Mouse (Mus musculus): ENCODE results near the gene Cdkn1b.

Cdkn1b gene

DNA sequence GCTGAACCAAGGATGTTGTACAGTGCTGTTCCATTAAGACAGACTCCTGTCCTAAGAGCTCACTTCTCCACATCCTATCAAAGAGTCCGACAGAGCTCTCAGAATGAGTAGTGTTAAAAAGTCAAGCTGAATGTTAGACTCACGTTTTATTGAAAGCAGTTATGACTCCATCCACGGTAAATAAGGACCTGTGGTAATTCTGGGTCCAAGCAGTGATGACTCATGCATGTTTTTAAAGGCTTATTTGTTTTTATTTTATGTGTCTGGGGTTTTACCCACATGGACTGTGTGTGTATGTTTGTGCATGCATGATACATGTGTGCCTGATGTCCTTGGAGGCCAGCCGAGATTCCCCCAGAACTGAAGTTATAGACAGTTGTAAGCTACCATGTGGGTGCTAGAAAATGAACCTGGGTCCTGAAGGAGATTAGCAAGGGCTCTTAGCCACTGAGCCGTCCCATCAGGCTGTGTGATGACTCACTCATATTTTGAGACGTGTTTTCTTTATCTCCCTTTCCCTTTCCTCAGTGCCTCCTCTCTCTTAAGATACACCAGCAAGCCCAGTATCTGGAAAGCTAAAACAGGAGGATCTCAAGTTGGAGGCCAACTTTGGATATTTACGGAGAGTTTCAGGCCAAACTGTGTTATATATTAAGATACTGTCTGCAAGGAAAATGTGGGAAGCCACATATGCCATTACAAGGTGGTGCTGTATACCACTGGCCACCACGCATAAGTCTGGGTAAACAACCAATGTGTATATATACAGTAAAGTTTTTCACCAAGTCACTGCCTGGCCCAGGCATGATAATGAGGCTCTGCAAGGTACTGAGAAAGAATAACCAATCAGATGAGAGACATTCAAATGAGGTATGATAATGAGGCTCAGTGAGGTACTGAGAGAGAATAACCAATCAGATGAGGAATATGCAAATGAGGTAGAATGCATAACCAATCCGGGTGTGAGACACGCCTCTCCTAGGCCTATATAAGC, 16.0 kb upstream of the Cdkn1b start:
- DNase-seq (ENCODE audit: low read depth, low spot score): no peak

DNA sequence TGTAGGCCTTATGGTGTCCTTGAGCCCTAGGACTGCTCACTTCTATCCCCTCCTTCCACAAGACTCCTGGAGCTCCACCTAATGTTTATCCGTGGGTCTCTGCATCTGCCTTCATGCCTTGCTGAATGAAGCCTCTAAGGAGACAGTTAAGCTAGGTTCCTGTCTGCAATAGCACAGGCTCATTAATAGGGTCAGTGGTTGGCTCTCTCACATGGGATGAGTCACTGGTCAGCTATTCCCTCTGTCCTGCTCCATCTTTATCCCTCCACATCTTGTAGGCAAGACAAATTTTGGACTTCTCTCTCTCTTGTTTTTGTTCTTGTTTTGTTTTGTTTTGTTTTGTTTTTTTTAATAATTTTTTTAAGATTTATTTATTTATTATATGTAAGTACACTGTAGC, 14.4 kb upstream of the Cdkn1b start:
- DNase-seq (ENCODE audit: low read depth, low spot score): no peak

DNA sequence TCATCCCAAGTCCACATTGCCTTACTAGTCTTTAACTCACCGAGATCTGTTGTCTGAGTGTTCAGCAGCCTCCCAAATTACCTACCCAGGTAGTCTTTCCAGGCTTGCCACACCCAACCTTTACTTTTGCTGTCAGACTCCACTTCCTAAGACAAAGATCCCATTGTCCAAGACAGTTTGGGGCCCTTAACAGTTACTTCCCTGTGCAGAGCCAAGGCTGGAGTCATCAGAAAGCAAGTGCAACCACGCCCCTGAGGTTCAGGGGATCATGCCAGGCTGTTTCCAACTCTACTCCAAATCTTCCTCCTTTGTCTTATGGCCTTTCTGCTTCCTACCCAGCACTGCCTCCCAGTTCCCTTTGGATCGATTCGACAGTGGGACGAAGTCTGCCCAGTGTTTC, 5.7 kb upstream of the Cdkn1b start:
- DNase-seq (ENCODE audit: low read depth, low spot score): no peak

DNA sequence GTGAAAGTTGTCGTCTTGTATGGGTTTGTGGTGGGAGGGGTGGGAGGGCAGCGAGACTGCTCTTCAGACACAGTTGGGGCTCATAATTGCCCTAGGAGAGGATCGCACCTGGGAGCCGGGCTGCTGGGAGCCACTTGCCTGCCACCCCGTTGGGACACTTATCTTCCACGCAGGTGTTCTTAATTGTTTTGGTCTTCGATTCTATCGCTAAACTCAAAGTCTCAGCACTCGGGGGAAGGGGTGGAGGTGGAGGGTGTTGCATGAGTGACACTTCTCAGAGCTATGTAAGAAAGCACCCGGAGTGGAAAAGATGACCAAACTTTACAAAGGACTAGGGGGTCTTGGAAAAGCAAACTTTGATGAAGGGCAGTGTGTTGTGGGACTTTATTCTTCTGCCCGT, 3.6 kb upstream of the Cdkn1b start:
- no peak for DNase-seq (ENCODE audit: low read depth, low spot score)

DNA sequence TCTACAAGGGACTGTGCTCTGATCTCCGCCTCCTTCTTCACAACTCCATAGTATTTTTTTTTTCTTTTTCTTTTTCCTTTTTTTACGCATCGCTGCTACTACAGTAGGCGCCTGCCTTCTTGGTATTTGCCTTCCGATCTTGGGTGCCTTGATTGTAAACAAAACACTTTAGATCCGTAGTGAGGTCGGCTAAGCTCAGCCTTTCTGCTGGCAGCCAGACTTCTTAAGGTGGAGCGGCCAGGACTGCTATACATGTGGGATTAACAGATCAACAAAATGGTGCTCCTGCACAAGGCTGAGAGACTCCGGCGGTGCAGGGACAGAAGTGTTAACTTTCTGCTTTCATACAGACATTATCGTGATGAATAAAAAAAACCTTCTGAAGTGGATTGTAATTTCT, 3.1 kb upstream of the Cdkn1b start:
- DNase-seq (ENCODE audit: low read depth, low spot score): no peak

DNA sequence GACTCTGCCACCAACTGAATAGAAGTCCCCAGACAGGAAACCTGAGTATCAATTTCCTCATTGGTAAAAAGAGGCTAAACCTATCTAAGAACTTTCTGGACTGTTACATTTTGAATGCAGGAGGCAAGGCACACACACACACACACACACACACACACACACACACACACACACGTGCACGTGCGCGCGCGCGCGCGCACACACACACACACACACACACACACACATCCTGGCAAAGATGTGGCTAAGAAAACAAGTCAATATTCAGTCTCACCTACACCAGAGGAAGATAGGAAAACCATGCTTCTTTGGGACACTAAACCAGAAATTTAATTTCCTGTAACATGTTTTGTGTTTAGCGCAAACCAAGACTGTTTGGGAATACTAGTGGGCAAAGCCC, 1.4 kb upstream of the Cdkn1b start:
- no peak for DNase-seq (ENCODE audit: low read depth, low spot score)

DNA sequence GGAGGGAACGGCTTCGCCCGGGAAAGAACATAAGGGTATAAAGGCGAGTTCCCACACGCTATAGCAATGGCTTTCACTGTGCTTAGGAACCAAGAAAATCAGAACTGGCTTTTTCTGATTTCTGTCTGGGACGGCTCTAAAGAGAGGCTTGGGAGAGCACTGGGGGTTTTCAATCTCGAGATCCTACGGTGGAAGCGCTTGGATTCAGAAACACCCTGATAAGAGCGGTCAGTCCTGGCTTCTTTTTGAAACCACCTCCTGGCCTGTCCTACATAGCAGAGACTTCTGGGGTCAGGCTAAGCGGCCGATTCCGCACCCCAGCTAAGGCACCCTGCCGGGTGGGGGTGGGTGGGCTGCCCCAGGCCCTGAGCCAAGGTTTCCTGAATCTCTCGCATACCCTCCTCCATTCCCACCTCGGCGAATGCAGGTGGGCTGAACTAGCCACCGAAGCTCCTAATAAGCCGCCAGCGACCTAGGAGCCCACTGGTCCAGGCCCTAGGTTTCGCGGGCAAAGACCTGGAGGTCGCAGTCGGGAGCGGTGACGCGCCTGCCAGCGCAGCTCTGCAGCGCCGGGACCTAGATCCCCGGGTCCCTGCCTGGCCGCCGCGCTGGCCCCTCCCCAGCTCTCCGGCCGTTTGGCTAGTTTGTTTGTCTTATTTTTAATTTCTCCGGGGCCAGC, 551 bp upstream of the Cdkn1b start:
- DNase-seq (ENCODE audit: low read depth, low spot score): no peak

DNA sequence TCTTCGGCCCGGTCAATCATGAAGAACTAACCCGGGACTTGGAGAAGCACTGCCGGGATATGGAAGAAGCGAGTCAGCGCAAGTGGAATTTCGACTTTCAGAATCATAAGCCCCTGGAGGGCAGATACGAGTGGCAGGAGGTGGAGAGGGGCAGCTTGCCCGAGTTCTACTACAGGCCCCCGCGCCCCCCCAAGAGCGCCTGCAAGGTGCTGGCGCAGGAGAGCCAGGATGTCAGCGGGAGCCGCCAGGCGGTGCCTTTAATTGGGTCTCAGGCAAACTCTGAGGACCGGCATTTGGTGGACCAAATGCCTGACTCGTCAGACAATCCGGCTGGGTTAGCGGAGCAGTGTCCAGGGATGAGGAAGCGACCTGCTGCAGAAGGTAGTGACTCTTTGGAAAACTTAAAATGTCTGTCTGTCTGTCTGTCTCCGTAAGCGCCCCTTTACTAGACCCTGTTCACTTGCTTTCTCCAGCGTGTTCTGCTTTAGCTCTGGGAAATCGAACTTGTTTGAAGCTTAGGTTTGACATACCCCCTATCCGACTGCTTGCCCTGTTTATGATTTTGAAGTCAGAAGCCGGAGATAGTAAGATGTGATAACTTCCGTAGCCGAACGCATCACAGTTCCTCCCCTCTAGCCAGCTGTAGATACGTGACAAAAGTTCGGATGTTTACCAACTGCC, 953 bp downstream of the Cdkn1b start:
- DNase-seq (ENCODE audit: low read depth, low spot score): no peak

DNA sequence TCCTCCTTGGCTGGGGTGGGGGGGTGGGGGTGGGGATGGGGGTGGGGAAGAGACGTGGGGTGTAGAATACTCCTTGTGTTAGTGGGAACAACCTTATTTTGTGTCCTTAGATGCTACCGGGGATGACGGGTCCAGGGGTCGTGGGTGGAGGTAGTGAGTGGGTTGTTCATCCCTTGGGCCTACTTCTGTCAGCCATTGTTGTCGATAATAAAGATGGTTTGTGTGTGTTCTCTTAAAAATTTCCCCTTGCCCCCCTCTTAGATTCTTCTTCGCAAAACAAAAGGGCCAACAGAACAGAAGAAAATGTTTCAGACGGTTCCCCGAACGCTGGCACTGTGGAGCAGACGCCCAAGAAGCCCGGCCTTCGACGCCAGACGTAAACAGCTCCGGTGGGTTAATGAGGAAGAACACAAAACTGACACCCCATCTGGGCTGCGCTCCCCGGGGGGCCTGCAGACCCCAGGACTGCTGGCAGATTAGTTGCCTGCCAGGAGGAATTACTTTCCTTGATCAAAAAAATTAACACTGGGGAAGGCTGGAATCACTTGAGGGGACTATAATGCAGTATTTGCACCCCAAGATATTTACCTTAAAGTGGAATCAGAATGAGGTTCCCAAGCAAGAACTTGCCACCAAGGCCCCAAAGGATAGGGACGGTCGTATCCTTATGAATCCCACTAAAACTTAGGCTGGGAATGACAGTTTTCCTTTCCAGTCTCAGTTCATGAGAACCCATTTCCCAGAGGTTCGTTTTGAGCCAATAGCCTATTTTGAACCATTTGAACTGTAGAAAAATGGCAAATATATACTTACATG, 1.7 kb downstream of the Cdkn1b start:
- no peak for DNase-seq (ENCODE audit: low read depth, low spot score)

DNA sequence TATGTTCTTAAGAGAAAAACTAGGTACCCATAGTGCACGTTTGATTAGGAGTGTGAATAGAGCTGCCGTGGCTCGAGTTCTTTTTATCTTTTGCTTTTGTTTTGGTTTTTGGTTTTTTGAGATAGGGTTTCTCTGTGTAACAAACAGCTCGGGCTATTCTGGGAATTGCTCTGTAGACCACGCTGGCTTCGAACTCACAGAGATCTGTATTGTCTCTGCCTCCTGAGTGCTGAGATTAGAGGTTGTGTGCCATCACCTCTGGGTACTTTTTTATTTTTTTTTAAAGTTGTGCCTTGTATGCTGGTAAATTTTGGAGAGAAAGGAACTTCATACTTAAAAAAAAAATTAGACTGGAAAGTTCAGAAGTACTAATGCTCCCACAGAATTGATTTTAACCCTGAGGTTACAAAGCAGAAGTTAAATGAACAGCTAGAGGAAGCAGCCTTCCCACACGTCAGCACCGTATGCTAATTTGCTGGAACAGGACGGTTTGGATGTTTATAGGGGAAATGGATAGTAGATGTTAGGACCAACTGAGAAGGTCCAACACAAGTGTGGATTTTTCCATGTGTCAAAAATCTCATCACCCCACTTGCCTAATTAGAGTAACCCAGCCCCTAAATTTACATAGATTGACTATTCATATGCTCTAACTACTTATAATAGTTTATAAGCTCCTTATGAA, 2.5 kb downstream of the Cdkn1b start:
- DNase-seq (ENCODE audit: low read depth, low spot score): no peak

DNA sequence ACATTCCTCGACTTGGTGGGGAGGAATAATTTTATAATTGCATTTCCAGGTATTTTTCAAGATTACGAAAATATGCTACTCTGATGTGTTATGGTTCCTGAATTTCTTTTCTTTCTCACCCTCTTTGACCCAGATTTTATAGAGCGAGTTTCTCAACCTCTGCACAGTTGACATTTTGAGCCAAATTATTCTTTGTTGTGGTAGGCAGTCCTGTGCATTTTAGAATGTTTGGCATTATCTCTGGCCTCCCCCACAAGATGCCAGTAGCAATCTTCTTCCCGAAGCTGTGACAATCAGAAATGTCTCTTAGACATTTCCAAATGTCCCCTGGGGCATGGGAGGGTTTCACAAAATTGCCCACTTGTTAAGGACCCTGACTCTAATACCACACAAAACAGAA, 3.5 kb downstream of the Cdkn1b start:
- DNase-seq (ENCODE audit: low read depth, low spot score): no peak

DNA sequence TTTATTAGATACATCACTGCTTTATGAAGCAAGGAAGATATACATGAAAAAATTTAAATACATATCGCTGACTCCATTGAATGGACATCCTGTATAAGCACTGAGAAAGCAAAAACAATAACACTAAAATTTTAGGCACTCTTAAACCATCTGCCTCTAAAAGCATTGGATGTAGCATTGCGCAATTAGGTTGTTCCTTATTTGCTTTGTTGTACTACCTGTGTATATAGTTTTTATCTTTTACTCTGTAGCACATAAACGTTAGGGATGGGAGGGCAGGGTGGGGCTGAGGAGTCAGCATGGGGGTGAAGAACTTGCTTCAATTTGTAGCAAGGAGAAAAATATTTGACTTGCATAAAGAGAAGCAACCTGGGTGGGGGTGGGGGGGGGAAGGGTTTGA, 4.1 kb downstream of the Cdkn1b start:
- no peak for DNase-seq (ENCODE audit: low read depth, low spot score)

DNA sequence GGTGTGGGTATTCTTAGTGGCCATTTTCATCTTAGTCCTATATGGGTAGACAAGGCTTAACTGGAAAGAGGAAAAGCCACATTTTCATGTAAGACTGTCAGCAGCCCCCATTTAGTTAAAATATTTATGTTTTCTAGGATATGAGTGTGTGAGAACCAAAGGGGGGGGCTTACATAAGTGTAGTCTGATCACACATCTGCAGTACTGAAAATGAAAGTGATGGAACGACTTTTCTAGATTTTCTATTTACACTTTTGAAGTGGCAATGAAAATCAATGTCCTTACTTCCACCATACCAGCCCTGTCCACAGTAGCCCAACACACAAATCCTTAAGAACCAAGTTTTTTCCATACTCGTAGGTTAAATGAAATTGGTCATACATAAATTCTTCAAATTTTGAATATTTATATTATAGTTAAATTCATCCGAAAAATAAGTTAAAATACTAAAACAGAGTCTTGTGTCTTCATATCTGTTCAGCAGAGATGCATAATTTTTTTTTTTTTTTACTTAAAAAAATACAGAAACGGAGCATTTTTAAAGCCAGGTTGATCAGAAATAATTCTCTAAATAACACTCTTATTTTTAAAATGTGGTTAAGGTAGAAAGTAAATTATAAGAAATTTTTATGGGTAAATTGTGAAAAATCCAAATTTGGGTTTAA, 5.6 kb downstream of the Cdkn1b start:
- DNase-seq (ENCODE audit: low read depth, low spot score): no peak

DNA sequence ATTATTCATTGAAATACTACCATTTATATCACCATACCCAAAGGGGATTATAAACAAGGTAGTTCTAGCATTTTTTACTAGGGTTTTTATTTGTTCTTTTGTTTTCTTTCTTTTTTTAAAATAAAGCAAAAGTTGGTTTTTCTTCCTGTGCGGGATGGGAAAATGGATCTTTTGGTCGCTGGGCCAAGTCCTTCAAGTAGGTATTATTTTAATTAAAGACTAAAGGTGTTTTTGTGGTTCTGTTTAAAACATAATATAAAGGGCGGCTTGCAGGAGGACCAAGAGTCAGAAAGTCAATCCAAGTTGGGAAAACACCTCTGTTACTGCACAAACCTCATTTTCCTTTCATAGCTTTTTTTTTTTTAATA, 6.1 kb downstream of the Cdkn1b start:
- no peak for DNase-seq (ENCODE audit: low read depth, low spot score)

DNA sequence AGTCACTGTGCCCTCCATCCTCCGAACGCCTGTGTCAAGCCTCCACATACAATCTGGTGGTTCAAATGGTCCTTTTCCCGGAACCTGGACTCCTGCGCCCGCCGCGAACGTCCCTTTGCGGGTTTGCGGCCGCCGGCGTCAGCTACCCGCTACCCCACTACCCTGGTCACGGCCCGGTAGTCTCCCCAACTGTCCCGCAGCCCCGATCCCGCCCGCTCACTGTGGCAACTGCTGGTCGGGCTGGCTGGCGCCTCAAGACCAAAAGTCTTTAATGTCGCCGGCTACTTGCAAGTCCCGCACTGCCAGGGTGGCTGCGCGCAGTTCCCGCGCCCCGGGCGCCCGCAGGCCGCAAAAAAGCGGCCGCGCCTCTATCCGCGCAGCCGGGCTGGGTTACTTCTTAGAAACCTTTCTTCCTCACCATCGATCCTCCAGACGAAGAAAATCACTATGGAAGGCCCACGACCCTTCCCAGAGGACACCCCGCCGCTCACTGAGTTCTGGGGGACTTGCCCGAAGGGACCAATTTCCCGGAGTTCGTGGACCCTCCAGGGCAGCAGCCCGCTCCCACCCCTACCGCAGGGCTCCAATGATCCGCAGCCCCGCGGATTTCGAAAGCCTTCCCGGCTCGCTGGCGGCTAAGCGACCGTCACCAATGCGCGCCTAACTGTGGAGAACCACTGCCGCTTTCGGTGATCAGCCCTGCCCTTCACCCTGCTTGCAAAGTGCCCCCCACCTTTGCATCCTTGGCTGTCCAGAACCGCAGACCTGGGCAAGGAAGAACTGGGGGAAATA, 6.8 kb downstream of the Cdkn1b start:
- DNase-seq (ENCODE audit: low read depth, low spot score): no peak

DNA sequence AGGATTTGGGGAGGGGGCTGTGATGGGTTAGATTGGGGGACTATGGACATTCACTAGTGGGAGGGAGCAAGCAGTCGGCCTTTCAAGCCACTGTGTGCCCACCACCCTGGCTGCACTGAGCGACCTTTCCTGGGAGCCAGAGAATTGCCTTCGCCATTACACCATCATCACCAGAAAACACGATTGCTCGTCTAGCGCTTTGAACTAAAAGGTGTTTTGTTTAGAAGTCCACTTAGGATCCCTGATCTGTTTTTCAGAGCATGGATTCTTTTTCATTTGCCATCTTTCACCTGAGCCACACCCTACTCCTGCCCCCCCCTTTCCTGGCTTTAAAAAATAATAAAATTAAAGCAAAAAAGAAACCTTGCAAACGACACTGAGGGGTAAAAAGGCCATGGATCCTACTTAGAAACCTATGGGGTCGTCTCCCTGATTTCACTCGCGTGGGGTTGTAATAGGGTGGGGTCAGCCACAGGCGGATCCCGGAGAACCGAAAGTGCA, 7.4 kb downstream of the Cdkn1b start:
- DNase-seq (ENCODE audit: low read depth, low spot score): no peak

DNA sequence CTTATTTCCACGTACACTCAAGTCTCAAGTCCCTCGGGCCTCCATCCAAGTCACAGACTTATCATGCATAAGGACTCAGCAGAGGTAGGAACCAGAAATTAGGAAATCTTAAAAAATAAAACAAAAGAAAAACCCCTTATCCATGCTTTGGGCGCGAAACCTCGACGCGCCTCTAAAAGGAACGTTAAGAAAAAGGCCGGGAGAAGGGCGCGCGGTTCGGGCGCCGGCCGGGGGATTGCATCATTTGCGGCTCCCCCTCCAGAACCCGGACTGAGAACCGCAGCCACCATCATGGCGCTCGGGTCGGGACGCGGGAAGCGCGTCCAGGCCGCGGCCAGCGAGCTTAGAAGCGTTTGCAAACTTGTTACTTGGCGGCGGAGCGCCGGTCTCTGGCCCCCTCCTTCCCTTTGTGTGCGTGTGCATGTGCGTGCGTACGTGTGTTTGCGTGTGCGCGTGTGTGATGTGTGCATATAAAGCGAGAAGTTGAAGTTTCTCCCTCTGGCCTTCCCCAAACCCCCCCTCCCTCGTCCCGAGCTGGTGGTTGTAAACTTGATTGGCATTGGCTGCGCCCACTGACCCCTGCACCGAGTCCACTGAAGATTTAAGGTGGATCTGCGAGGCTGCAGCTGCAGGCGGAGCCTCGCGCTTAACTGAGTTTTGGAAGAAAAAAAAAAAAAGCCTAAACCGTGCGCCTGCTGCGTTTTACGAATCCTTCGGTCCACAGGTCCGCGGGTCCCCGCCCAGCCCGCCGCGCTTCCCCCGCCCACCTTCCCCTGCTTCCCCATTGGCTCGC, 8.1 kb downstream of the Cdkn1b start:
- DNase-seq (ENCODE audit: low read depth, low spot score): peak; percentile 77

DNA sequence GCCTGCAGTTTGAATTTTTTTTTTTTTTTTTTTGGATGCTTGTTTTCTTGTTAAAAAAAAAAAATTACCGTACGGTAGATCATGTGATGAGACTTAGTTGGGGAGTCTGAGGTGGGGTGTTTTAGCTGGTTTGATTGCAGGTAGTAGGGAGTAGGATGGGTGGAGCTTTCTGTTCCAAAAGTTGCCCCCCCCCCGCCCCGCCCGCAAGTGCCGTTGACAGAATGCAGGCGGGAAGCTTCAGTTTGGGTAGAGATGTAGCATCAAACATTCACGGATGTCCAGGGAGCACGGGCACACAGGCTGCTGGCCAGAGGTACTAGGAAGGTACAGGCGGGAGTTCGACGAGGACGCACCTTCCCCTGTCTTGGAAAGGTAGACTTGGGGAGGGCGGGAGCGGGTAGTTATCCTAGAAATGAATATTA, 8.7 kb downstream of the Cdkn1b start:
- no peak for DNase-seq (ENCODE audit: low read depth, low spot score)

DNA sequence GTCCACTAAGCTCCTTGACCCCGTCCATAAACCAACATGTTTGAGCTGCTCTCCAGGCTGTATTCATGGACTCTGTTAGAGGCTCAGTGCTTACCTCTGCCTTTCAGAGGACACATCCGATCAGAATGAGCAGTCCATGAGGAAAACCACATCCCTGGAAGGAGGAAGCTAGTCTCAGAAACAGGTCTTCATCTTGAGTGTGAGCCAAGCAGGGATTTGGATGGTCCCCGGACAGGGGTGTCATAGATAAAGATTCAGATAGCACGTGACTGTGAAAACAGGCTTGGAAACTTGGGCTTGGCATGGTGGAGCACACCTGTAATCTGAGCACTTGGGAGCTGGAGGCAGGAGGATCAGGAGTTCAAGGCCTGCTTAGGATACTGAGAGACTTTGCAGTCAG, 9.7 kb downstream of the Cdkn1b start:
- DNase-seq (ENCODE audit: low read depth, low spot score): no peak
